Mouse (Mus musculus) lung, adult 2 months (tissue): ENCODE results near the gene D6Ertd527e.

ENCODE experiments used
- CTCF ChIP-seq: fragments of 200-500 bp; IDR thresholded peaks from 2 replicates; pipeline ENCODE4 v1.5.1; 2011; ENCODE audit warnings: mild to moderate bottlenecking, low read length, control low read depth; ENCODE audit not compliant: insufficient read depth
- POLR2A ChIP-seq: fragments of 200-500 bp; IDR thresholded peaks from 2 replicates; pipeline ENCODE4 v1.6.1; 2011; ENCODE audit warnings: low read depth, mild to moderate bottlenecking, control low read depth, low read length, borderline replicate concordance; ENCODE audit errors: extremely low read depth

DNA sequence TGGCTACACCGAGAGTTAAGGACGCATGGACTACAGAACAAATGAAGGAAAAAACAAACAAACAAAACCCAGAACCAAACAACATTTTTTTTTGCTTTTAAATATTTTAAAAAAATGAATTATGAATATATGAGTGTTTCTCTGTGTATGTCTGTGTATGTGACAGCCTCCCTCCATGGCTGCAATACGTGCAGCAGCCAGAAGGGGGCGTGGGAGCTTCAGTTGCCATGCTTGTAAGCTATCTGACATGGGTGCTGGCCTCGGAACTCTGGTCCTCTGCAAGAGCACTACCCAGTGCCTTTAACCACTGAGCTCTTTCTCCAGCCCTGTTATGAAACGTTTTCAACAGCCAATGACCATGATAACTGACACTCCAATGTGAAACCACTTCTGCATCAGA is 16.1 kb downstream of the D6Ertd527e start:
- TF ChIP-seq CTCF (peak; percentile 31; the same call in 1 of the 2 replicates), POLR2A (no peak)
